Comparison of ENCODE assay signal across 10 mouse cellular contexts in the genomic region with DNA sequence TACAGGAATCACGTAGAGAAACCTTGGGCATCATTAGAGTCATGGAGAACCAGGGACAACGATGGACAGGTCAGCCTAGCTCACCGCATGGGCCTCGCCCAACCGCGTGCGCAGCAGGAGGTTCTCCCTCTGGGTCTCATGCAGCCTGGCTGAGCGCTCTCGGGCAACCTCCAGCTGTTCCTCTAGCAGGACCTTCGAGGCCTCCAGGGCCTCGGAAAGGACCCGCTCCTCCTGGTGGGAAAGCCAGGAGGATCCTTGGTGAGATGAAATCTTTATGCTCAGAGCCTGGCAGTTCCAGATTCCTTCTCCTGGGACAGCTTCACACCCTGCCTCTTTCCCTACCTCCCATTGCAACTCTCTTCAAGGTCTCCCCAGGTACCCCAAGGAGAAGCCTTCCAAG. TPM values are rescaled to one million over a fixed set of nuclear protein-coding genes. Genes with fewer than 3 reads are reported as not detected.
A peak's percentile ranks its signal among the peaks of the same experiment; 100 is the strongest.
DNase-seq lines count a peak whose midpoint lies in the region; ATAC-seq and TF ChIP-seq lines count a peak whose summit lies in the region.
"Had no signal": no experiment of that assay in that cellular context is flagged by ENCODE, and none has a peak within 500 bp of the region (broad histone marks: within the 10 kb centered on the region; RNA-seq: fewer than 3 reads in every experiment).

No protein-coding gene starts in this region.

- peaks cover 32% of the 10 kb centered on the region for H3K27me3 ChIP-seq in heart, embryonic 14.5 days (ENCODE audit: control insufficient read depth, insufficient read depth, low read length)
- H3K27me3 ChIP-seq in lung, embryonic 14.5 days (ENCODE audit: insufficient read depth, low read length): peaks cover 17% of the 10 kb centered on the region; the same call in 1 of the 2 replicates
- peaks cover 35% of the 10 kb centered on the region for H3K27me3 ChIP-seq in embryonic facial prominence, embryonic 13.5 days
- no peaks in the 10 kb centered on the region for H3K27me3 ChIP-seq in liver, postnatal 0 days (ENCODE audit: insufficient read depth, low read length)

- H3K9ac ChIP-seq in heart, embryonic 14.5 days (ENCODE audit: low read length): no peak overlapping the region
- H3K9ac ChIP-seq in lung, embryonic 14.5 days: no peak overlapping the region
- H3K9ac ChIP-seq in embryonic facial prominence, embryonic 13.5 days: no peak overlapping the region
- no peak overlapping the region for H3K9ac ChIP-seq in liver, postnatal 0 days (replicated peaks)

- no peaks in the 10 kb centered on the region for H3K36me3 ChIP-seq in heart, embryonic 14.5 days (ENCODE audit: control insufficient read depth, insufficient read depth, low read length)
- no peaks in the 10 kb centered on the region for H3K36me3 ChIP-seq in lung, embryonic 14.5 days (ENCODE audit: insufficient read depth)
- no peaks in the 10 kb centered on the region for H3K36me3 ChIP-seq in embryonic facial prominence, embryonic 13.5 days
- no peaks in the 10 kb centered on the region for H3K36me3 ChIP-seq in liver, postnatal 0 days (replicated peaks; ENCODE audit: insufficient read depth, low read length)
- H3K36me3 ChIP-seq: neural tube, embryonic 13.5 days had no signal

- TF ChIP-seq CTCF in lung, embryonic 14.5 days (IDR thresholded peaks at IDR 0.05; ENCODE audit: low read depth): no peak
- no peak for TF ChIP-seq CTCF in lung, adult 2 months (IDR thresholded peaks at IDR 0.05; ENCODE audit: insufficient read depth, low read length)
- TF ChIP-seq CTCF in liver, postnatal 0 days (IDR thresholded peaks at IDR 0.05; ENCODE audit: low read depth): no peak

- no peaks in the 10 kb centered on the region for H3K9me3 ChIP-seq in heart, embryonic 14.5 days (ENCODE audit: control insufficient read depth, low read length)
- H3K9me3 ChIP-seq in lung, embryonic 14.5 days (ENCODE audit: low read depth, low read length): no peaks in the 10 kb centered on the region
- no peaks in the 10 kb centered on the region for H3K9me3 ChIP-seq in embryonic facial prominence, embryonic 13.5 days
- no peaks in the 10 kb centered on the region for H3K9me3 ChIP-seq in liver, postnatal 0 days (ENCODE audit: low read length)
- H3K9me3 ChIP-seq: neural tube, embryonic 13.5 days had no signal

- TF ChIP-seq EP300 in liver, postnatal 0 days (IDR thresholded peaks at IDR 0.05; ENCODE audit: low read depth): no peak

- no peak overlapping the region for H3K4me3 ChIP-seq in heart, embryonic 14.5 days (ENCODE audit: control insufficient read depth in 1 of 2, insufficient read depth in 1 of 2, low read depth in 1 of 2, low read length in 2 of 2)
- H3K4me3 ChIP-seq in lung, embryonic 14.5 days (ENCODE audit: low read depth, low read length): no peak overlapping the region
- H3K4me3 ChIP-seq in lung, adult 2 months (replicated peaks; ENCODE audit: extremely low read depth, low read depth, low read length): no peak overlapping the region
- H3K4me3 ChIP-seq in embryonic facial prominence, embryonic 13.5 days: no peak overlapping the region
- H3K4me3 ChIP-seq in liver, postnatal 0 days (ENCODE audit: low read depth, low read length): no peak overlapping the region

- 85% methylated on average over 12 of the region's 12 CpGs for WGBS in heart, embryonic 14.5 days
- WGBS in lung, embryonic 14.5 days: 81% methylated on average over 12 of the region's 12 CpGs
- 90% methylated on average over 12 of the region's 12 CpGs for WGBS in lung, adult 2 months
- WGBS in embryonic facial prominence, embryonic 13.5 days: 85% methylated on average over 12 of the region's 12 CpGs
- WGBS in liver, postnatal 0 days (ENCODE audit: insufficient replicate concordance): 88% methylated on average over 12 of the region's 12 CpGs

- peak overlapping the region; percentile 67; the same call in 1 of the 2 replicates for H3K4me2 ChIP-seq in heart, embryonic 14.5 days (ENCODE audit: low read length)
- H3K4me2 ChIP-seq in lung, embryonic 14.5 days: peak overlapping the region; percentile 54
- H3K4me2 ChIP-seq in embryonic facial prominence, embryonic 13.5 days: peak overlapping the region; percentile 48; the same call in 1 of the 2 replicates
- H3K4me2 ChIP-seq in liver, postnatal 0 days (ENCODE audit: low read depth, low read length): peak overlapping the region; percentile 57; the same call in 1 of the 2 replicates

- TF ChIP-seq POLR2A in lung, adult 2 months (IDR thresholded peaks at IDR 0.05; ENCODE audit: borderline replicate concordance, extremely low read depth, low read depth, low read length): no peak

- no peak for ATAC-seq in heart, embryonic 14.5 days (ENCODE audit: insufficient number of reproducible peaks, insufficient read depth, low FRiP score, low read depth)
- ATAC-seq in lung, embryonic 14.5 days (ENCODE audit: insufficient read depth): 0 out of 2 replicates have a peak, but pooled peaks have one; percentile 8
- ATAC-seq in embryonic facial prominence, embryonic 13.5 days (ENCODE audit: insufficient number of reproducible peaks, insufficient read depth, low FRiP score, low TSS enrichment, low read depth): no peak
- no peak for ATAC-seq in liver, postnatal 0 days
- ATAC-seq: CD4-positive, CD25-positive, alpha-beta regulatory T cell, adult 4 months had no signal

- peaks cover 13 to 15% of the 10 kb centered on the region in 2 experiments; a peak in 3 of 4 replicates for H3K4me1 ChIP-seq in heart, embryonic 14.5 days (ENCODE audit: control insufficient read depth in 2 of 2, insufficient read depth in 2 of 2, low read length in 2 of 2)
- H3K4me1 ChIP-seq in lung, embryonic 14.5 days (ENCODE audit: insufficient read depth): 0 out of 2 replicates have a peak, but pooled peaks cover 7% of the 10 kb centered on the region
- no peaks in the 10 kb centered on the region; the same call in 1 of the 2 replicates for H3K4me1 ChIP-seq in lung, adult 2 months (ENCODE audit: control insufficient read depth, insufficient read depth, low read length)
- H3K4me1 ChIP-seq in embryonic facial prominence, embryonic 13.5 days: peaks cover 8% of the 10 kb centered on the region
- peaks cover 22% of the 10 kb centered on the region for H3K4me1 ChIP-seq in liver, postnatal 0 days (ENCODE audit: insufficient read depth)

- no peak for DNase-seq in heart, adult 18-20 months
- DNase-seq in lung, embryonic 14.5 days: no peak
- DNase-seq in lung, adult 2 months: no peak
- no peak for DNase-seq in liver, postnatal 0 days
- DNase-seq in gastrocnemius, adult 18-20 months (ENCODE audit: low spot score): no peak
- DNase-seq in layer of hippocampus, adult 11-12 months (ENCODE audit: low spot score): no peak

- H3K27ac ChIP-seq in heart, embryonic 14.5 days (replicated peaks in 1 of 2; ENCODE audit: control insufficient read depth in 1 of 2, insufficient read depth in 1 of 2, low read depth in 2 of 2, low read length in 2 of 2): no peak overlapping the region
- no peak overlapping the region for H3K27ac ChIP-seq in lung, embryonic 14.5 days (ENCODE audit: low read depth)
- H3K27ac ChIP-seq in embryonic facial prominence, embryonic 13.5 days: no peak overlapping the region
- H3K27ac ChIP-seq in liver, postnatal 0 days (ENCODE audit: low read depth): no peak overlapping the region

RNA-seq across cellular contexts. Expression of a gene that starts 3.4 kb away (rescaled TPM):
- 0.22 and 0.65 TPM in 2 replicates for polyA plus RNA-seq in heart, embryonic 14.5 days (2014; fragmentation: Nextera tagmentation; extraction: Ambion mirVana)
- total RNA-seq in heart, adult 18-20 months (2021): 1 to 10 TPM in 1 of 2 experiments, under 1 TPM in 1; 0.79 to 2.2 TPM
- 1.0 and 1.5 TPM in 2 replicates for polyA plus RNA-seq in lung, embryonic 14.5 days (2014; fragmentation: Nextera tagmentation; extraction: Ambion mirVana)
- polyA plus RNA-seq in lung, adult 2 months (2012; rRNA removed): 17.3 and 19.9 TPM in 2 replicates
- polyA plus RNA-seq in embryonic facial prominence, embryonic 13.5 days (2015; fragmentation: Nextera tagmentation; extraction: Ambion mirVana): 0.25 and 0.88 TPM in 2 replicates
- polyA plus RNA-seq in liver, postnatal 0 days (2015; fragmentation: Nextera tagmentation; extraction: Ambion mirVana): 2.6 and 2.8 TPM in 2 replicates
- under 1 TPM; 0.46 to 0.74 TPM for total RNA-seq in gastrocnemius, adult 18-20 months (2021)

RNA-seq across cellular contexts. Expression of a gene that starts 14.2 kb away (rescaled TPM):
- polyA plus RNA-seq in heart, embryonic 14.5 days (2014; fragmentation: Nextera tagmentation; extraction: Ambion mirVana): 11.1 and 13.9 TPM in 2 replicates
- 10 to 100 TPM; 17.0 to 17.3 TPM for total RNA-seq in heart, adult 18-20 months (2021)
- 28.6 and 29.8 TPM in 2 replicates for polyA plus RNA-seq in lung, embryonic 14.5 days (2014; fragmentation: Nextera tagmentation; extraction: Ambion mirVana)
- polyA plus RNA-seq in lung, adult 2 months (2012; rRNA removed): 45.9 and 49.8 TPM in 2 replicates
- polyA plus RNA-seq in embryonic facial prominence, embryonic 13.5 days (2015; fragmentation: Nextera tagmentation; extraction: Ambion mirVana): 20.9 and 24.3 TPM in 2 replicates
- polyA plus RNA-seq in liver, postnatal 0 days (2015; fragmentation: Nextera tagmentation; extraction: Ambion mirVana): 4.2 and 5.2 TPM in 2 replicates
- total RNA-seq in gastrocnemius, adult 18-20 months (2021): 10 to 100 TPM in 1 of 2 experiments, 1 to 10 TPM in 1; 9.1 to 10.6 TPM

RNA-seq across cellular contexts. Expression of a gene that starts 54.8 kb away (rescaled TPM):
- 81.9 and 95.0 TPM in 2 replicates for polyA plus RNA-seq in heart, embryonic 14.5 days (2014; fragmentation: Nextera tagmentation; extraction: Ambion mirVana)
- 10 to 100 TPM; 37.7 to 39.3 TPM for total RNA-seq in heart, adult 18-20 months (2021)
- polyA plus RNA-seq in lung, embryonic 14.5 days (2014; fragmentation: Nextera tagmentation; extraction: Ambion mirVana): 151 and 155 TPM in 2 replicates
- 115 and 120 TPM in 2 replicates for polyA plus RNA-seq in lung, adult 2 months (2012; rRNA removed)
- polyA plus RNA-seq in embryonic facial prominence, embryonic 13.5 days (2015; fragmentation: Nextera tagmentation; extraction: Ambion mirVana): 176 and 194 TPM in 2 replicates
- polyA plus RNA-seq in liver, postnatal 0 days (2015; fragmentation: Nextera tagmentation; extraction: Ambion mirVana): 67.1 and 68.6 TPM in 2 replicates
- total RNA-seq in gastrocnemius, adult 18-20 months (2021): 10 to 100 TPM; 43.9 to 44.7 TPM

RNA-seq across cellular contexts. Expression of a gene that starts 55.2 kb away (rescaled TPM):
- polyA plus RNA-seq in heart, embryonic 14.5 days (2014; fragmentation: Nextera tagmentation; extraction: Ambion mirVana): 192 and 210 TPM in 2 replicates
- 100 to 1,000 TPM; 763 to 838 TPM for total RNA-seq in heart, adult 18-20 months (2021)
- 151 and 153 TPM in 2 replicates for polyA plus RNA-seq in lung, embryonic 14.5 days (2014; fragmentation: Nextera tagmentation; extraction: Ambion mirVana)
- 110 and 148 TPM in 2 replicates for polyA plus RNA-seq in lung, adult 2 months (2012; rRNA removed)
- 239 and 251 TPM in 2 replicates for polyA plus RNA-seq in embryonic facial prominence, embryonic 13.5 days (2015; fragmentation: Nextera tagmentation; extraction: Ambion mirVana)
- polyA plus RNA-seq in liver, postnatal 0 days (2015; fragmentation: Nextera tagmentation; extraction: Ambion mirVana): 371 and 389 TPM in 2 replicates
- 100 to 1,000 TPM; 219 to 239 TPM for total RNA-seq in gastrocnemius, adult 18-20 months (2021)
